Mouse (Mus musculus) cerebellum, adult 9-10 months (tissue): Measurements from ENCODE around the gene Cib4.

Source experiments
- DNase-seq: peaks from one replicate; pipeline ENCODE4 v3.0.0; 2022

Cib4 gene

DNA sequence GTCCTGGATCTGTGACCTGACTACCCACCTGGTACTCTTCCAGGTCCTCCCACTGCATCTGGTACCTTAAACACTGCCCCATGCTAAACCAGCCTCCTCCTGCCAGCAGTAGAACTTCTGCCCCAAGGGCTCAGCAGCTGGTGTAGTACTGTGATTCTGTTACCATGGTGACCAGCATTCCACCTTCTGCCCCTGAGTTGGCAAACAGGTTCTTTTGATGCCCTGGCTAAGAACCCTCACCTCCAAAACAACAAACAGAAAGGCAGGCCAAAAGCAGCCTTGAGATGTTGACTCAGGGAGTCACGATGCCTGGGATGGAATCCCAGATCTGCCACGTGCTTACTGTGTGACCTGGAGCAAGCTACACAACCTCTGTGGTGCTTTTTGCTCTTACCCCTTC, at the start of gene Cib4:
TSS of gene Cib4 (minus strand) at position 139 of the 400 bp plus-strand sequence.
- DNase-seq = no peak

DNA sequence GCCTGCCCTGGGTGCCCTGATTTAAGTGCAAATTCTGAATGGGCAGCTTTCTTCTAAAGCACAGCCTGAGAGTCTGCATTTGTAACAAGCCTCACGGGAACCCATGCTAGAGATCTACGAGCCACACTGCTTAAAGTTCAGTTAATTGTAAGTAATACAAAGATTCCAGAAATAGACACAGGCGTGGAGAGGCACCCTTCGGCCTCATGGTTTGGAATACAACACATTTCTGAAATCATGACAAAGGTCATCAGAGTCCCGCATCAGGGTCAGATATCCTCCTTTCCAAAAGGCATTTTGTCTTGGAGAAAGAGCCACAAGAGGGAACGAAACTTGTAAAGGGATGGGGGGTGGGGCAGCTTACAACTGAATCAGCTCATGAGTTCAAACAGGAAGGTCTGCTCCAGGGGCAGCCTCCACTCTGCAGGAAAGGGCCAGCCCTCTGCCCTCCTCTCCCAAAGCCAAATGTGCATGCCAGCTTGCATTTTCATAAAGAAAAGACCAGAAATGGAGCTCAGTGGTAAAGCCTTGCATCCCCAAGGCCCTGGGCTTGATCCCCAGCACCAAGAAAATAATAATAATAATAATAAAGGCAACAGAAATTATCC, 49.4 kb upstream of the Cib4 start:
- no peak for DNase-seq

DNA sequence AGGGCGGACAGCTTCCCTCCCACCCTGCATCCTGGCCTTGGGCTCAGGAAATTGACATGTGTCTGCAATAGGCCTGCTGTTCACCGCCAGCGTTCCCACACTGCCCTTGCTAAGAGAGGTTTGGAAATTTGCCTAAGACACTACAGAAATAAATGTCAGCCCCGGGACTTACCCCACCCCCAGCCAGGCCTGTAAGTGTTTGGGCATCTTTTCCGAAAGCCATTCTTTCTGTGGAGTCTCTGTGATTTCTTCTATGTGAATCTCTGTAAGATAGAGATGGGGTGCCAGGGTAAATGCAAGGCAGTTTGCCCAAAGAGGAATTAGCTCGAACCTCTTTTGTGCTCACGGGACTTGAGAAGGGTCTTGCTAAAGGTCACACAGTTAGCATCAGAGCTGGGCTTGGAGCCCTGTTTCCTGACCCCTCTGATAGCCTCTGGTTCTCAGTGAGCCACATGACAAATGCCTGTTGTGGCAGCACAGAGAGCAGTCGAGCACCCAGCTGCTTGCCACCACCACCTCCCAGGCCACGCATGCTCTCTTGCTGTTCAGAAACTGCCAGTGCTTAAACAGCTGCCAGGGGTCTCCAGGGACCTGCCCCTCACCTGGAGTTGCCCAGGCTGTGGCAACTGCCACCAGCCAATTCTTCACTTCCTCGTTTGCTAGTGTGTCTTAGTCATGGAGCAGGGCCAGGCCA, 48.3 kb upstream of the Cib4 start:
- DNase-seq = peak; percentile 72

DNA sequence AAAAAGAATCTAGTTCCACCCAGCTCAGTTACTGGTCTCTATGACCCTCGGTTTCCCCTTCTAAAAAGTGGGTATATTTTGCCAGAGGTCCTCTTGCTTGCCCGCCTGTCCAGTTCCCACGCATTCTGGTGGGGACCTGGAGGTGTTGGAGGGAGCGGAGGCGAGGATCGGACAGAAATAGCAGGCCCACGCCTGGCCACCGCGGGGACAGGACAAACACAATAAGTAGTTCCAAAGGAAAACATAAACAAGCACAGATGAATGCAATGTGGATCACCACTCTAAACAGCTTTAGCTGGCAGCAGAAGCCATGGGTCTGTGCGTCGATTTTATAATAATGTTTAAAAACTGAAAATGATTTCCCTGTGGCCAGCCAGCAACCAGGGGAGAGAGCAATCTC, 47.7 kb upstream of the Cib4 start:
- DNase-seq = no peak

DNA sequence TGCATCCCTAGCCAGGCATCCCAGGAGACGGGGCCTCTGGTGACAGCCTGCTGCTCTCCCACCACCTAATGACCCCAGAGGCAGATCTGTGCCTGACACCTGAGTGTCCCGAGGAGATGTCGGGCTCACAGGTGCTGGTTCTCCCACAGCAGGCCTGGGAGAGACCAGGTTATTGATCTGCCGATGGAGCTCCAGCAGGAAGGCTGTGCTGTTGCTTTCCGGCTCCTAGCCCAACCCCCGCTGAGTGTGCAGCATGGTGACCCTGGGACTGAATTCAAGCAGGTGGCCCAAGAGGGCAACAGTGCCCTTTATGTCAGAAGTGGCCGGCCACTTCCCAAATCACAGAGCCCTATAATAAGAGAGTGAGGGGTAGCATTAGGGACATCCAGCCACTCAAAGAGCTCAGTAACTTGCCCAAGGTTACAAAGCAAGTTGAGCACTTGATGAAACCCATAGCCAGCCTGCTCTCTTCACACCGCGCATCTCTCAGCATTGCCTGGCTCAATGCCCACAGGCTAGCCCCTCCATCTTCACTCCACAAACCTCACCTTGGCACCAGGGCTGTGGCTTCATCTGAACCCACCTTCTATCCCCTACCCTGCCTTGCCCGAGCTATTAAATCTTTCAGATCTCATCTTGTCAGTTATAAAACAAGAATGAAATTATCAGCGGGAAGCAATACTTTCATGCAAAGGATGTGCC, 46.8 kb upstream of the Cib4 start:
- DNase-seq = peak; percentile 82

DNA sequence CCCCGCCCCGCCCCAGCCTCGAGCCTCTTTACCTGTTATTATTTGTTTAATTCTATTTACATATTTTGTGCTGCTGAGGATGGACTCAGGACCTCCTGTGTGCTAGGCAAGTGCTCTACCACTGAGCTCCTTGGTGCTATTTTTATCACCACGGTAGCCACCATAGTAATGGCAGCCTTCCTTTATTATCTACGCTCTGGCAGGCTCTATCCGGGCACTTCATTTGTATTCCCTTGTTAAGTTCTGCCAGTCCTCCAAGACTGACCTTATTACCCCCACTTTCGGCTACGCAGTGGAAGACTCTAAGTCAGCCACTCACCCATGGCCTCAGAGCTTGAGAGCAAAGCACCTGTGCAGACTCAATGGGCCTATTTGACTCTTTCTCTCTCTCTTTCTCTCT, 46.1 kb upstream of the Cib4 start:
- DNase-seq = no peak

DNA sequence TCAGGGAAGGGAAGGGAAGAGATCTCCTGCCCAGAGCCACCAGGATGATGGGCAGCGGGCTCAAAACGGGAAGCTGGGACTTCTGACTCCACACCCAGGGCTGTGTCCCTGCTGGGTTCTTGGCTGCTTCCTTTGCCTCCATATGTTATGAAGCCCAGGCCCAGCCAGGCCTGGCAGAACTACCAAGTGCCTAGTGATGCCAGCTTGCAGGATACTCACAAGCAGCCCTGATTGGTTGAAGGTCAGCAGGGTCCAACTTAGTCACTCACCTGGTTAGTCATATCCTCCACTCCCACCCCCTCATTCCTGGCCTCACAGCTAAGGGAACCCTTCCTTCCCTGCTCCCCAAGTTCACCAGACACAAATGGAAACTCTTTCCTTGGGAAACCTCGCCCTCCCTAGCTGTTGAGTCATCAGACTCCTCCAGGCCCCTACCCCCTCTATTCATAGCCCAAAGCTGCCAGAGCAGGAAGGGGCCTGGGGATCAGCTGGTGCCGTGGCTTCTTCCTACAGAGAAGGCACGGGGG, 45.6 kb upstream of the Cib4 start:
- DNase-seq = peak; percentile 99

DNA sequence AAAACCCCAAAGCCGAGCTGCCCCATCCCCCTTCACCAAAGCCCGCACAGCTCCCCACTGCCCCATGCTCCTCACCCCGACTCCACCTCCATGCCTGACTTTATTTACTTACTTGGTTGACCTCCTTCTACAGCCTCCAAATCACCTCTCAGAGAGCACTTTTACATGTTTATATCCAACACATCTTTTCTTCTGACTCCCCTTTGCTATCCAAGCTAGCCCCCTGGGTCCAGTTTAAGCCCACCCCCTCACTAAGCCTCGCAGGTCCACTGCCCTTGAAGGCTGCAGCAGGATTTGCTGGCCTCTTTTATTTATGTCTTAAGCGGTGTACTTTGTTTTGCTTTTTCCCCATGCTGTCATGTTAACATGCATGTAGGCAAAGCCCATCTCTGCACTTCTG, 44.6 kb upstream of the Cib4 start:
- no peak for DNase-seq

DNA sequence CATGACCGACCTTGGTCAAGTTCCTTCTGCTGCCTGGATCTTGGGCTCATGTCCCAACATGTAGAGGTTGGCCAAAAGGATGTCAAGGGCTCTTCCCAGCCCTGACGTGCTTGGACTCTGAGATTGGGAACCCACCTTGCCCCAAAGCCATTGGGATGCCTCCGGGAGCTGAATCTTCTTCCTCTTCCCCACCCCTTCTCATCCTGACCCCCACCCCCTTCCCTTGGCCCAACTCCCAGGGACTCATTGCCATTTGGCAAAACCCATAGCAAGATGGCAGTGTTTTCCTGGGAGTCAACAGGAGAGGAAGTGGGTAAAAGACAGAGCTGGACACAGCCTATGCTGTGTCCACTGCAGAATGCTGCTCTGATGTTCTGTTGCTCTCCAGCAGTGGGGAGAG, 43.9 kb upstream of the Cib4 start:
- DNase-seq = peak; percentile 91

DNA sequence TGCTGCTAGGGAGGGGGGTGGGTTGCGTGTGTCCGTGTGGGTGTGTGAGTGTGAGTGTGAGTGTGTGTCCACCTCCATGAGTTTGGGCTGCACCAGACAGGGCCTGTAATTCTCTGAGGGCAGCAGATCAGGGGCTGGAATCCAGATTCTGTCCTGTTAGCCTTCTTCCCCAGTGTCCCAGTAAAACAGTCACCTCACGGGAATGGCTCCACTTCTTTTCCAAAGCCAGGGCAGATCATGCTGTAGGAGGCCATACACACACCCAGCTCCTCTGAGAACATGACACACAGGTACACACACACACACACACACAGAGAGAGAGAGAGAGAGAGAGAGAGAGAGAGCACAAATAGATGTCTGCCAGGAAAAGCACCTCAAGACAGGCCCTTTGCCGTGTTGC, 43.4 kb upstream of the Cib4 start:
- peak; percentile 68 for DNase-seq

DNA sequence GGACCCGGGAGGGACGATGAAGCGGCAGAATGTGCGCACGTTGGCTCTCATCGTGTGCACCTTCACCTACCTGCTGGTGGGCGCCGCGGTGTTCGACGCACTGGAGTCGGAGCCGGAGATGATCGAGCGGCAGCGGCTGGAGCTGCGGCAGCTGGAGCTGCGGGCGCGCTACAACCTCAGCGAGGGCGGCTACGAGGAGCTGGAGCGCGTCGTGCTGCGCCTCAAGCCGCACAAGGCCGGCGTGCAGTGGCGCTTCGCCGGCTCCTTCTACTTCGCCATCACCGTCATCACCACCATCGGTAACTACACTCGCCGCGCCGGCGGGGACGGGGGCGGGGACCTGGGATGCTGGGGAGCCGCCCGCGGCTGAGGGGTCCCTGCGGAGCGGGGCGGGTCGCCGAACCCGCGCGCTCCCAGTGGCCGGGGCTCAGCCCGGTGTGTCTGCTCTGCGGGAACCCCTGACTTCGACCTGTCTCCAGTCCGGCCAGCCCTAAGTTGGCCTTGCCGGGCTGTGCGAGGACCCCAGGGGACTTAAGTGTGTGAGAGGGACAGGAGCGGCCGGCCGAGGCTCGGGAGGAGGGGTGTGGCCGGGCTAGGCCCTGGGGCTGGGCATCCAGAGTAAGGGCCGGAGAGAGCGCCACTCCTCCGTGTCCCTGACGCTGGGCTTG, 42.8 kb upstream of the Cib4 start:
- peak; percentile 74 for DNase-seq

DNA sequence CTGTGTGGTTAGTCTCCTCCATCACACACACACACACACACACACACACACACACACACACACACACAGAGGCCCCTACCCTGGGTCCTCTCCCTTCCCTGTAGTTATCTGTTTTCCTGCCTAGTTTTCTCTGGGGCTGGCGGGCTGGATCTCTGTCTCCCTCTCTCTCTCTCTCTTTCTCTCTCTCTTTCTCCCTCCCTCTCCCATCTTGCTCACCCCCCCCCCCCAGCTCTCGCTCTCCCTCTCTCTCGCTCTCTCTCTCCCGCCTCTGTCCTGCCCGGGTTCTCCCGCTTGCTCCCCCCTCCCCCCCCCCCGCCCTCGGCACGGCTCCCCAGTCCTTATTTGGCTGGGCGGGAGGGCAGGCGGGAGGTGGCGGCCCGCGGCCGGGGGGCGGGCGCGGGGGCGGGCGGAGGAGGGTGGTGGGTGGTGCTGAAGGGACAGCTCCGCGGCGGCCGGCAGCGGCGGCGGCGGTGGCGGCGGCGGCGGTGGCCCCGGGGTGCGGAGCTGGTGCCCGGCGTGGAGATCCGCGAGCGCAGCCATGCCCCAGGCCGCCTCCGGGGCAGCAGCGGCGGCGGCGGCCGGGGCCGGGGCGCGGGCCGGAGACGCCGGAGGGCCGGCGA, 42.2 kb upstream of the Cib4 start, which contains the start of gene Kcnk3:
TSS of gene Kcnk3 (plus strand) at position 490 of the 620 bp plus-strand sequence.
- peak; percentile 63 for DNase-seq

DNA sequence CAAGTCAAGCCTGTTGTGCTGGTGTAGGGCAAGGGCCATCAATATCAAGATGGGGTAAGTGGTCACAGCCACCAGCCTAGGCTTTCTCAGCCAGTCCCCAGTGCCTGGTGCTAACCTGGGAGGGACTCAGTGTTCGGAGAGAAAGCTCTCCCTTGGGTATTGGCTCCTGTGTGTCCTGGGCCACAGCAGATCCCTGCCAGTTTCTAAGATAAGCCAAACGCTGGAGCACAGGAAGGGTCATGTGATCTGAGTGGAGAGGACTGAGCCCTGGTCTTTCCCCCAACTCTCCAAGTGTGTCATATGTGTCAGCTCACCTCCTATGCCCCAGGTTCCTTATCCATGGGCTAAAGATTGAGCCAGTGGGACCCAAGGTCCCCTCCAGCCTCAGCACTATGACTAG, 41.5 kb upstream of the Cib4 start:
- no peak for DNase-seq

DNA sequence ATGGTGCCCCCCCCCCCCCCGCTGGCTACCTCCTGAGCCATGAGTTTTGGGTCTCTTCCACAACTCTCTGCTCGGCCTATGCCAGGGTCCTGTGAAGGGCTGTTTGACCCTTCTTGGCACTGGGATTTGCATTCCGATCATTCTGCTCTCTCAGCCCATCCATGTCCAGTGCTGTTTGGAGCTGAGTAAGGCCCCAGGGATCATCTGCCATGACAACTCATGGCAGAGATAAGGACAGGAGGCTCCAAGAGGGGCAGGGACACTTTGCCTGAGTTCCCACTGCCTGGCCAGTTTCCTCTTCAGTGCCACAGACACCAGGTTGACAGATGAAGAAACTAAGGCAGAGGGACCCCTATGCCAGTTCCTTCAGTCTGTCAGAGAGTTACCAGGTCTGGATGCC, 41.0 kb upstream of the Cib4 start:
- DNase-seq = peak; percentile 93

DNA sequence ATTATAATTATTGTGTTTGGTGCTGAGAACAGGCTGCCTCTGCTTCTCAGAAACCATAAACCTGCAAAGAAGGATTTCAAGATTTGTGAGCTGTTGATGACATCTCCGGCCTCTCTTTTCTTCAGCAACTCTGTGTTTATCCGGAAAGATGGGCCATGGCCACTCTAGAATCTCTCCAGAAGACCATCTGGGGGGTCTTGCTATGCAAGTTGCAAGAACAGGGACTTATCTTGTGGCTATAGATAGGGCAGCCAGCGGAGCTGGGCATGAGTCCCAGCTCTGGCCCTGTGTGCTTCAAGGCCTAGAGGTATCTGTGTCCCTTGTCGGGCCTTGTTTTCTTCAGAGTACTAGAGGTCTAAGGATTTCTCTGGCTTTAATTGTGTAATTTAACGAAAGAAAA, 36.4 kb upstream of the Cib4 start:
- peak; percentile 13 for DNase-seq

DNA sequence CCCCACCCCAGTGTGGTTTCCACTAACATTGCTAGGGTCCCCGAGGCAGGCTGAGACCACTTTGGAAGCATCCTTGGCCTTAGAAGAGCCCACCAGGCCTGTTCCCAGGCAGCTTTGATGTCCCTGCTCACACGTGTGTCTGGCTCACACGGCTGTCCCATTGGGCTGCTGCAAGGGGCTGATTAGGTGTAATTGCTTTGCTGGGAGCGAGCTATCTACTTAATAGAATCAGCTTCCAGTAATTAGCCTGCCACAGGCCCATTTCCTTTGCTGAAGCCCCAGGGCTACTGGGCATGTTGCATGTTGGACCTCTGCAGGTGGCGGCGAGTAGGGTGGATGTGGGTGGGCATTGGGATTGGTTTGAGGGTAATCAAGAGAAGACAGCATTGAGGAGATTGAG, 35.1 kb upstream of the Cib4 start:
- peak; percentile 23 for DNase-seq

DNA sequence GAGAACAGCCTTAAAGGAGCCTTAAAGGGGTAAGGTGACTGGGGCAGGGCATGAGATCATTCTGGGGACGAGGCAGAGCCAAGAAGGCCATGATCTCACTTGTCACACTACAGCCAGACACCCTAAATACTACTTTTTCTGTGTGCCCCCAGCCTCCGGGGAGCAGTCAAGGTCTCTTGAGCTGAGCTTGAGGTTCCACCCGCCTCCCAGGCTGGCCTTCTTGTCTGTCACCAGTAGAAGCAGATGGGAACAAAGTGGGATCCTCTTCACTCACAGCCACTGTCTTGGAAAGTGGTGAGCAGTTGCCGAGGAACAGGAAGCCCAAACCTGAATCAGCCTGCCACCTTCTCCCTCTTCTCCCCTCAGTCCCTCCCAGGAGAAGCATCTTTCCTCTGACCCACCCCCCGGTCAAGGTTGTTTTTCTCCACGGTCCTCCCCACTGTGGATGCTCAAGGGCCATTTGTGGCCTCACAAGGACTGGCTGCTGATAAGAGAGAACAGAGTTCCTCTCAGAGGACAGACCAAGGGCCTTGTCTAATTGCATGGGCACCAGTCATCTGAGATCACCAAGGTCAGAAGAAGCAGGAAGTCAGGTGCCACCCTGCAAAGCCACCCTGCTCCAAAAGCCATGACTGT, 32.9 kb upstream of the Cib4 start:
- no peak for DNase-seq

DNA sequence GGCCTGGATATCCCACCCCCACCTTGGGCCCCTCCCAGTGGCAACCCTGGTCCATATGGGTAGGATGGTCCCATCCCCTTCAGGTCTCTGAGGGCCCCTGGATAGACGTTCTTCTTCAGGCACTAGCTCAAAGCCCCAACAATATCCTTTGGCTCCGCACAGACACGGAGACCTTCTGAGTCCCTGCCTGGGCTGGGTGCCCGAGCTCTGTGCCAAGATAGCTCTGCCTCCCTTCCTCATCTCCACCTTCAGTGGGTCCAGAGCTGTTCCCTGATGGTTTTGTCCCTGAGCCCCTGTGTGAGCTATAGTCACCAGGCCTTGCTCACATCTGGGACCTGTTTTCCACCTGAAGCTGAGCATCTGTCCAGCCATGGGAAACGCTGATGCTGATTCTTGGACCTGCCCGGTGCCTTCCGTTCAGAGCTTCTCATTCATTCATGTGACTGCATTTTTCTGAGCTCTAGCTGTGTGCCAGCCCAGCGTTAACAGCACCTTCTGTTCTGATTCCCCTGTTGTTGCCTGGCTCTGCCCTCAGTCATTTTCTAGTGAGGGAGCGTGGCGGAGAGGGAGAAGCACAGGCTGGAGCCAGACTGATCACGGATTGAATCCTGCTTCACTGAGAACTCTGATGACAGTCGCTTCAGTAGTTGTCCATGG, 32.1 kb upstream of the Cib4 start:
- DNase-seq = peak; percentile 91

DNA sequence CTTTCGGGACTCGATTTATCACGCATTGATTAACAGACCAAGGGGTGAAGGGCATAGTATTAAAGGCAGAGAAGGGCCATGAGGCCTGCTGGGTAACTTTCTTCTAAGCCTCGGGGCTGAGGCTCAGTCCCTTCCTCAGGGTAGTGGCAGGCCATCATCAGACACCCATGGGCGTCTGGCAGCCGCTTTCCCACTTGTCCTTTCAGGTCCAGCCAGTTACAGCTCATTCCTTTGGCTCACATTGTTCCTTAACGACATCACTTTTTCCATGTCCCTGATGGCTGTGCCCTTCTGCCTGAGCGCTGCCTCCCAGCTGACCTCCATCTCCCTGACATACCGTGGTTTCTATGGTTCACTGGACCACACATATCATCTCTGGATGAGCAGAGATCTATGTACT, 31.6 kb upstream of the Cib4 start:
- peak; percentile 57 for DNase-seq

DNA sequence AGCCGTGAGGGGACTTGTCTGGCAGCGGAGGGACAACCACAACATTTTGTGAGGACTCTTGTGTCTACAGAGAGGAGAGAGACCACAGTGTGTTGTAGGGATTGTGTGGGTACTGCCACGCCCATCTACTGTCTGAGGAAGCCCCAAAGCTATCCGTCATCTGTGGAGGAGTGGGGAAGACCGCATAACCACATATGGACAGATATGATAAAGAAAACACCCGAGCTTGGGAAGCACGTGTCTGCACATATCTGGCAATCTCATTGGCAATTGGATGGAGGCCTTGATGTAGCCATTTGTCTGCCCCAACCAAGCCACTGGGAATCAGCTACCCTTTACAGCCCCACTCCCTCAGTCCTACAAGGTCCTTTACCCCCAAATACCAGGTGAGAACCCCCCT, 30.6 kb upstream of the Cib4 start:
- no peak for DNase-seq

DNA sequence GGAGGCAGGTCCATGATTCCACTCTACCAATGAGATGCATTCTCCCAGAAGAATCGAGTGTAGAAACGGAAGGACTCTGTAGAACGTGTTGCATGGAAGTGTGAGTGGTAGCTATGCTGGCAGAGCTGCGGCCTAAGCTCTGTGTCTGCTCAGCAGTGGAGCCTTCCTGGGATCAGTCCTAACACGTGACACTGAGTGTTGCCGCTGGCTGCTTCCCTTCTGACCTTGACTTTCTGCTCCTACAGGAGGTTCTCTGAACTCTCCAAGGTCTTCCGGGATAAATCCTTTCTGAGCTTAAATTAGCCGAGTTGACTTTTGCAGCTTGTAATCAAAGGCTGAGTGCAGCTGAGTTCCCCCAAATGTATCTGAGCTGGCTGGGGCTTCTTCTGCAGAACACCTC, 28.7 kb upstream of the Cib4 start:
- no peak for DNase-seq

DNA sequence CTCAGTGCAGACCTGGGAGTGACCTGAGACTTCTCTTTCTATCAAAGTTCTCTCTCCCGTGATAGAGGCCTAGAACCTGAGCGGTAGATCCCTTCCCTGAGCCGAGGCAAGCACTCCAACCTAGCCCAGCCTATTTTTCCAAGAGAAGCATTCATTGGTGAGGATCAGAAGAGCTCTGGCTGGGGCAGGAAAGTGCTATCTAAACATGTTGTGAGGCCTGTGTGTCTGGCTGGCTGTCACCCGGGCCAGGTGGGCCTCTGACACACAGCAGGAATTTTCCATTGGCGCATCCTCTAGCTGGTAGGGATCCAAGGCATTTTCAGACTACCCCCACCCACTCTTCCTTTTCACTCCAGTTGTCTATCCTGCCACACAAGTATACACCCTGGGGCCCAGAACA, 26.2 kb upstream of the Cib4 start:
- no peak for DNase-seq
